Mouse (Mus musculus) heart, postnatal 25 days (tissue): Measurements from ENCODE around the gene Auh. TPM values are rescaled to one million over a fixed set of nuclear protein-coding genes. Genes with fewer than 3 reads are reported as not detected.

Experiments
- DNase-seq: peaks from one replicate; pipeline ENCODE4 v3.0.0; 2022; ENCODE audit warnings: low spot score
- intact Hi-C: fragments of 180-260 bp; cut with DNase I; formaldehyde crosslinking; loops from one replicate; pipeline ENCODE4 v1.15.1; 2025
- total RNA-seq, 2 experiments: library from RNA; stranded (reverse); gene quantifications; 2 replicates each; pipeline ENCODE4 v1.2.3; 2021

Auh gene
- total RNA-seq, 2 experiments from 2014 or later: 114 to 131 TPM

DNA sequence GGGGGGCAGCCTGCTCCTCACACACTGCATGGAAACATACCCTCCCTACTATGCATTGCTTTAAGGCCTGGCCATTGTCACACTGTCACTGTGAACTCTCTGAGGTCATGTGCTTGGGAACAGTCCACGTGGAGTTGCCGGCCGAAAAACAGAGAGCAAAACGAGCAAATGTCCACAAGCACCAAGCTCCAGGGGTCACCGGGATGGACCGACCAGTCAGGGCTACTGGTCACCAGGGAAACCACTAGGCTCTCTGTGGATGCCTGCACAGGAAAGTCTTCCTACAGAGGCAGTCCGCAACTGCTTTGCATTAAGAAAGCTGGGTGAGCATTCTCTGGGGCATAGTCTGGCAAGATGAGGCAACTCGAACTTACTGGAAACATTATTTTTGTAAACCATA is 82.0 kb downstream of the Auh start:
- no peak for DNase-seq
- intact Hi-C loops: no loop called here

GRCm38 (mm10) chr13:52847071-52847470 is 82.4 kb downstream of the Auh start:
- DNase-seq: no peak
- intact Hi-C loops: no loop called here

DNA sequence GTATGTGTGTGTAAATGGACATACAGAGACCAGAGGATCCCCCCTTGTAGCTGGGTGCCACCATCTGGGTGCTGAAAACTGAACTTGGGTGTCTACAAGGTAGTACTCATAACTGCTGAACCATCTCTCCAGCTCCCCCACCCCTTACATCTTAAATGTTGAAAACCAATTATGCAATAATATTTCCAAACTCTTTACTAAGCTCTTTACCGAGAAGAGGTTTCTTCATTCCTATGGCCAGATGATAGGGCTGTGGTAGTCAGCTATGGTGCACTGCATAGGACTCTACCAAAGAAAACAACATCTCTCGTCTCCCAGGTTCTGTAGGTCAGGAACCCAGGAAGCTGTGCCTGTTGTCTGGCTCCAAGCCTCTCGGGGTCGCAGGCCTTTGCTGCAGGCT is 83.9 kb downstream of the Auh start:
- intact Hi-C loops: no loop called here
- no peak for DNase-seq

GRCm38 (mm10) chr13:52843536-52844178 is 85.8 kb downstream of the Auh start:
- no peak for DNase-seq
- intact Hi-C loops: no loop called here

- intact Hi-C loops: no loop called here
- DNase-seq: no peak
Observed at GRCm38 (mm10) chr13:52836231-52836630, 93.2 kb downstream of the Auh start.

GRCm38 (mm10) chr13:52834591-52834990 is 94.9 kb downstream of the Auh start:
- intact Hi-C loops: loop anchor here (5.0 kb wide), 2 partner anchors 122 to 148 kb away; partner anchors contain the start of gene Nfil3

DNA sequence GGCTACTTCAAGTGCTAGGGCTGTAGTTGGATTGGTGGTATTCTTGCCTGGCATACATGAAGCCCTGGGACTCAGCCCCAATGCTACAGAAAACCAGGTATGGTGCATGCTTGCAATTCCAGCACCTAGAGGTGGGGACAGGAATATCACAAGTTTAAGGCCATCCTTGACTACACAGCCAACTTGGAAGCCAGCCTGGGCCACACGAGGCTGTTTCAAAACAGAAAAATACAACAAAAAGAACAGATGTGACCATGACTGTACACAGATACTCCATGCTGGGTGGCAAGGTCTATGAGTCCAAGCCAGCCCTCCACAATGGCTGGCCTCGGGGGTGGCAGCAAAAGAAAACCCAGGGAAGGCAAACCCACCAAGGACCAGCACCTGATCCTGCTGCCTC is 95.7 kb downstream of the Auh start:
- DNase-seq: no peak
- intact Hi-C loops: loop anchor here (5.0 kb wide), 2 partner anchors 121 to 149 kb away; partner anchors contain the start of gene Nfil3

More at GRCm38 (mm10) chr13:52834591-52834990, 94.9 kb downstream of the Auh start:
- no peak for DNase-seq

DNA sequence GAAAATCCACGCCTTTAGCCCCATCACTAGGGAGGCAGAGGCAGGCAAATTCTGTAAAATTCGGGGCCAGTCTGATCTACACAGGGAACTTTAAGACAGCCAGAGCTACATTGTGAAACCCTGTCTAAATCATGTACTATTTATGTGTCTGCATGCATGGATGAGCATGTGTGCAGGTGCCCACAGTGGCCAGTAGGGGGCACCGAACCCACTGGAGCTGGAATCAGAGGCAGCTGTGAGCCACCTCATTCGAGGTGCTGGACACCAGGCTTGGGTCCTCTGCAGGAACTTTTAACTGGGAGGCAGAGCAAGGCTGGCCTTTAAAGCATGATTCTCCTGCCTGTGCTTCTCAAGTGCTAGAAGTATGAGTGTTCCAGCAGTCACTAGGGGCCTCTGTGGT is 96.3 kb downstream of the Auh start:
- DNase-seq: no peak
- intact Hi-C loops: loop anchor here (5.0 kb wide), 2 partner anchors 121 to 149 kb away; partner anchors contain the start of gene Nfil3

GRCm38 (mm10) chr13:52832481-52833170 is 96.9 kb downstream of the Auh start:
- no peak for DNase-seq
- intact Hi-C loops: loop anchor here (5.0 kb wide), 2 partner anchors 120 to 150 kb away; partner anchors contain the start of gene Nfil3

- intact Hi-C loops: loop anchor here (5.0 kb wide), 2 partner anchors 119 to 151 kb away; partner anchors contain the start of gene Nfil3
- no peak for DNase-seq
Observed at GRCm38 (mm10) chr13:52831037-52831757, 98.3 kb downstream of the Auh start.

DNA sequence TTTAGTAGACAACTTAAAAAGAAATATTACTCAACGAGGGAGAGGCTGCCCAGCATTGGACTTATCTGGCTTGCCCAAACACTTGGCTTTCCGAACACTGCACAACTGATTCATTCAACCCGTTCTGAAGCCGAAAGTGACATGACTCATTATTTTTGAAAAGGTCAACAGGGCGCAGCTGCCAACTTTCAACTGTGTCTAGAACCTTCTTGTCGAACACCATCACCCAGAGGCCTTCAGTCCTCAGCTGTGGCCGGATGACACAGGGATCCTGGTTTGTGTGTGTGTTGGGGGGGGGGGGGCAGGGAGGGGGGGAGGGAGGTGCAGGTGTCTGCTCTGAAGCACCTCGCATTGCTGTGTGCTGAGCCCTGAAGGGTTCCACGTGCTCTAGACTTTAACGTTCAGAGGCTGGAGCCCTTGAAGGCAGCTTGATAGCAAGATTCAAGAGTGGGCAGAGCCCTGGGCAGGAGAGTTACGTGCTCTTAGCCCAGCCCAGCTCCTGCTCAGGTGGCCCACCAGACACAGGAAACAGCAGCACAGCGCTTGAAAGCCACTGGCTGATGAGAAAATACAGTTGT is 100.4 kb downstream of the Auh start:
- peak; percentile 60 for DNase-seq
- intact Hi-C loops: no loop called here

- DNase-seq: no peak
- intact Hi-C loops: no loop called here
Observed at GRCm38 (mm10) chr13:52828217-52828616, 101.3 kb downstream of the Auh start.

- intact Hi-C loops: no loop called here
- no peak for DNase-seq
Observed at GRCm38 (mm10) chr13:52826666-52827065, 102.8 kb downstream of the Auh start.

DNA sequence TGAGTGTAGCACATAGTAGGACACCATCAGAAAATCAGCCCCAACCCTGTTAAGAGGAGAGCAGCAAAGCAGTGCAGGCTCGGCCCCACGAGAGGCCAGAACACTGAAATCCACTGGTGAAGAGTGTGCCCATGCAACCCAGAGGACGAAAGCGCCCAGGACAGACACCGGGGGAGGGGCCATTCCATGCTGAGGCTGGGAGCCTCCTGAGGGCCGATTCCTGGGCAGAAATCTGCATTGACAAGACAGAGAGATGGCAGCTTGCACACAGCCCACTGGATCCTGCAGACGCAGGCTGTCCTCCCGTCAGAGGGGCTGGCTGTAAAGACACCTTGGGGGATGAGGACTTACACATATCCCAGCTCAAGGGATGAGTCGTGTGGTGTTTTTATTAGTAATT is 104.7 kb downstream of the Auh start:
- no peak for DNase-seq
- intact Hi-C loops: no loop called here

DNA sequence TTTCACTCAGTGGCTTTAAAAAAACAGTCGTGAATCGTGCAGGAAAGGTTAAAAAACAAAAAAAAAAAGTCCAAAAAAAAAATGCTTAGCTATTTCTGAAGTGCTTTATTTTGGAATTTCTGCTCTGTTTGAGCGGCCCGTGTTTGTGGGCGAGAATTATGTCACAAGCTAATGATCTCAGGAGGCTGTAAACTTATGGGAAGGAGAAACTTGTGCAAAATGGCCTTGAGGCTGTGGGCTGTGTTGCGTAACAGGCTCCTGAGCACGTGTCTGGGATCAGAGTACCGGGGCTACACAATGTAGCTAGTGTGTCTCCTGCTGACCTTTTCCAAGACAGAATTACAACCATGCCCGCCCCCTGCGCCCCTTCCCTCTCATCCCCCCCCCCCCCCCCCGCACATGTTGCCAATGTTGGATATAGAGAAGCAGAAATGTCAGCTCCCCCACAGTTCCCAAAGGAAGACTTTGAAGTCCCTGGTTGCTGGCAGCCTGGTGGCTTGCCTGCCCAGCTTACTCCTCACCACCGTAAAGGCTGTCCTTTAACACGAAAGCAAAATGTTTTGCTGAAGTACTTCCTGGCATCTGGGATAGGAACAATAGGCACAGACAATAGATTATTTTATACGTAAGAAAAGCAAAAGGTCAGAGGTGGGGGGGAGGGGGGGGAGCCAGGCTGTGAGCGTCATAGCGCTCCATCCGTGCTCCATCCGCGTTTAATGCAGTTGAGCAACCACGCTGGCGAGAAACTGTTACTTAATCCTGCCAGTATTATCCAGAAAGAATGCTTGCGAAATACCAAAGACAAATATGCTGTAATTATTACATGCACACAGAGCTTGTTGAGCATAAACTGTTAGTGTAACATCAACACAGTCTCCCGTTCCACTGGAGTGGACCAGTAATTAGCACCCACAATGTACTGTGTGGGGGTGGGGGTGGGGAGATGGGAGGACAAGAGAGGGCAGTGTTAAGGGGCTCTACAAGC is 107.0 kb downstream of the Auh start:
- intact Hi-C loops: no loop called here
- DNase-seq: peak; percentile 35

DNA sequence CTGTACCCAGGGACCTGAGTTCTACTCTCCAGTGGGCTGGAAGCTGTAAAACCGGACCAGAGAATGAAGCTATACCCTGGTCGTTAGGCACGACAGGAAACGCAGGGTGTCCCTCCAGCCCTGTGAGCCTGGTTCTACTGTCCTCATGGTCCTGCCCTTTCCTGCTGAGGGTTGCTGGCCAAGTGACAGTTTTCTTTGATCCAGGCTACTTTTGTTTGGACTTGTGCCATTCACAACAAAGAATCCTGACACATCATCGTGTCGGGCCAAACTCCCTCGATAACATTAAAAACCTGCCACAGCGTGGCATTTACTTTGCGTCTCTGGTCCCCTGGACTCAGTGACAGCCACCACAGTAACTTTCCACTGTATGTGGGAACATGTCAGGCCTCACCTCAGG is 107.9 kb downstream of the Auh start:
- peak; percentile 21 for DNase-seq
- intact Hi-C loops: no loop called here

- DNase-seq: no peak
- intact Hi-C loops: no loop called here
Observed at GRCm38 (mm10) chr13:52819901-52820300, 109.6 kb downstream of the Auh start.

GRCm38 (mm10) chr13:52818760-52819159 is 110.7 kb downstream of the Auh start:
- intact Hi-C loops: no loop called here
- DNase-seq: peak; percentile 38

DNA sequence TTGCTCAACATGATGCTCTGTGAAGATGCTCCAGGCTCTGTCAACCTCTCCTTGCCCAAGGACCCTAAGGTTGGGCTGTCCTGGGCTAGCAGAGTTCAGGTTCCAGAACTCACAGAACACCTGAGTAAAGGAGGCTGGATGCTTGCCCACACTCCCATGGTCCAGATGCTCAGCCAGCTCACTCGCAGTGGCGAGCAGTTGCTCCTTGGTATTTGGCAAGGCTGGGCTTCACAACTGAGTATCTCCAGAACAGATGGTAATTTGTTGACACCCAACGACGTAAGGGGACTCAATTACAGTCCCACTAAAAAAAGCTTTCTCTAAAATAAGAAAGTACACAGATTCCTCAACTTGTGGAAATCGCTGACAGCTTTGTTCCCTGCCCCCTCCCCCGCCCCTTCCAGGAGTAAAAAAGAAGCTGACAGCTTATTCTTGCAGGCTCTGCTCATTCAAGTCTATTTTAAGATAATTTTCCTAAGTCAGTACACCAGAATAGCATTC is 111.4 kb downstream of the Auh start:
- DNase-seq: no peak
- intact Hi-C loops: no loop called here
